Mouse (Mus musculus) WW6 (cell line): ENCODE measurements around the gene Fgfr2.
A peak's percentile ranks its signal among the peaks of the same experiment; 100 is the strongest.

ENCODE experiments used
- DNase-seq: peaks from one replicate; pipeline ENCODE4 v3.0.0-alpha.2; 2013; ENCODE audit warnings: low read depth, low spot score

Fgfr2 gene

GRCm38 (mm10) chr7:132693561-132693960 lies 429.6 kb downstream of the Fgfr2 start:
- no peak for DNase-seq

DNA sequence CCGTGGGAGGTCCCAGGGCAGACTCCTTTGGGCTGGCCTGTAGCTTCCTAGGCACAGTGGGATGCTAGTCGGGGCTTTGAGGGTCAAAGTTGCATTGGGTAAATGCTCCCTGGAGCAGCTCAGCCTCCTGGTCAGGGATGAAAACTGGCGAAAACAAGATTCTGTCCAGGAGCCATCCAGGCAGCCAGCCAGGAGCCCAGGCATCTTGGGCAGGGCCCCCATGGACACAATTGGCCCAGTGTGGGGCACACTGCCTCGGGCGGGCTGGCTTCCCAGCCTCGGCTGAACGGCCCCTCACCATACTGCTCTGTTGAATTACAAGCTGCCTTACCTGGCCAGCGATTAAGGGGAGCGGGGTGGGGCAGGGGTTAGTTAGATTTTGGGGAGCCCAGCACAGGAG lies 430.4 kb downstream of the Fgfr2 start:
- DNase-seq = no peak

DNA sequence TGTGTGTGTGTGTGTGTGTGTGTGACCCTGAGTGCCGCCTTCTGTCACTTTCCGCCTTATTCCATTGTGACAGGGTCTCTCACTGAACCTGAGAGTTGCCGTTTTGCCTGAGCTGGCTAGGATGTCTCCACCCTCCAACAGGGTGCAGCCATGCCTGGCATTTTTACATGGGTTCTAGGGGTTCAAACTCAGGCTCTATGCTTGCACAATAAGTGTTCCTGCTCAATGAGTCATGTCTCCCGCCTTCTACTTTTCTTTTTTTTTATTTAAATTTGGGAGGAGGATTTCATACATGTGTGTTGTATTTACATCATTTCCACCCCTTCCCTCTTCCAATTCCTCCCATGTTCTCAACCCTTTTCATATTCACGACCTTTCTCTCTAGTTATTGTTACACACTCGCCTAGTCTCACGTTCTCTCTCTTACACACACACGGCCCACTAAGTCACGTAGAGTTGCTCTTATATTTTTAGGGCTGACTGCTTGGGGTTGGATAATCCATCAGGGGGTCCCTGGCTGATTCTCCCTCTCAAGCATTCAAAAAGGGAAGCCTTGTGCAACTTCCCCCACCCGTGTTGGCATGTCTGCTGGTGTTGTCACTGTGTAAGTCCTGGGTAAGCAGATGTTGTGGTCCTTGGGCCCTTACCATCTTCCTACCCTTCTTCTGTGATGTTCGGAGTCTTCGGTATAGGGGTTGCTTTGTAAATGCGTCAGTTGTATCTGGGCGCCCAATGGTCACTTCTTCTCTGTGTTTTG lies 432.3 kb downstream of the Fgfr2 start:
- DNase-seq = no peak

GRCm38 (mm10) chr7:132689722-132690121 lies 433.4 kb downstream of the Fgfr2 start:
- no peak for DNase-seq

DNA sequence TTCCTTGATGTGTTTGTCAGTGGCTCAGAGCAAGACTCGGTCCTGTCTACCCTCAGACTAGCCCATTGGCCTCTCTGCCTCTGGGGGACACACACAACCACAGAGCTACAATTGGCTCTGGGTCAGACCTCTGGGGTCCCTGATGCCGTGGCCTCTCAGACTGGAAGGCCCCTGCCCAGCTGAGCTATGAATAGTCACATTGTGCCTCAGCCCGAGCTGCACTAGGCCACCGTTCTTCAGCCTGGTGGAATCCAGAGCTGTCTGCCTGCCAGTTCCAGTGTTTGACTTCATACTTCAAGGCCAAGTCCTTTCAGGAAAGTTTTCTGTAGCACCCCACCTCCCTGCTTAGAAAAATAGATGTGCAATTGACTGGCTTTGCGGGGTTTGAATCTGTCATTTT lies 434.4 kb downstream of the Fgfr2 start:
- no peak for DNase-seq

- no peak for DNase-seq
These were observed 435.3 kb downstream of the Fgfr2 start for GRCm38 (mm10) chr7:132687897-132688296.

- no peak for DNase-seq
These were observed 436.6 kb downstream of the Fgfr2 start for GRCm38 (mm10) chr7:132686515-132686914.

GRCm38 (mm10) chr7:132683923-132684322 lies 439.2 kb downstream of the Fgfr2 start:
- no peak for DNase-seq

GRCm38 (mm10) chr7:132682901-132683300 lies 440.2 kb downstream of the Fgfr2 start:
- no peak for DNase-seq

- no peak for DNase-seq
These were observed 440.8 kb downstream of the Fgfr2 start for GRCm38 (mm10) chr7:132682336-132682735.

- DNase-seq = no peak
These were observed 441.3 kb downstream of the Fgfr2 start for GRCm38 (mm10) chr7:132681831-132682230.

DNA sequence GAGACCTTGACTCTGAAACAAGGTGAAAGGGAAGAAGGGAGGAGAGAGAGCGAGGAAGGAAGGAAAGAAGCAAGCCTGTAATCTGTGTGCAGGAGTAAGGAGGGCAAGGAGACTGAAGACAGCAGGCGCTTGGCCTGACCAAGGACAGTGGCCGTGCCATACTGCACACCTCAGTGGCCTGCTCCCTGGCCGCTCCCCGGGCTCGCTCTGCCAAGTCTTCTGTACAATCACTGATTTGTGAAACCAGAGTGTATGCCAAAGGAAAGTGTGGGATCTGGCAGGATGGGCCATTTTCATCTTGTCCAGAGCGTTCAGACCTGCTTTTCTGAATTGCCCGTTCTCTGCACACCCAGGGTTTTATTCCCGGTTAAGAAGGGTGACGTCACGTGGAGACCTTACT lies 441.9 kb downstream of the Fgfr2 start:
- DNase-seq = no peak

DNA sequence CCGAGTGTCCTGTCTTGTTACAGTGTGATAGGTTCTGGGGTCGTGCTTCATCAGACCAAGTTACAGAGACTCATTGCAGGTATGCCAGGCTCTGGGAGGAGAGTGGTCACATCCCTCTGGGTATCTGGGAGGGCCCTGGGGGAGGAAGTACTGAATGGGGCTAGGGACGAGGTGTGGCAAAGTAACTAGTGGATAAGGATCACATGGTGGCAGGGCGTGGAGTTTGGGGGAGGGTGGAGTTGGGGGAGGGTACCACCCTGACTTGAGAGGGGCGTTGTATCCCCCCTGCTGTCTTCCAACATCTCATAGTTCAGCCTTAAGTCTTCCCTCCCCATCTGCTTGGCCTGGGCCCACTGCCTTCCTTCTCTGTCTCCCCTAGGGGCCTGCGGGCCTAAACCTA lies 443.6 kb downstream of the Fgfr2 start:
- no peak for DNase-seq

DNA sequence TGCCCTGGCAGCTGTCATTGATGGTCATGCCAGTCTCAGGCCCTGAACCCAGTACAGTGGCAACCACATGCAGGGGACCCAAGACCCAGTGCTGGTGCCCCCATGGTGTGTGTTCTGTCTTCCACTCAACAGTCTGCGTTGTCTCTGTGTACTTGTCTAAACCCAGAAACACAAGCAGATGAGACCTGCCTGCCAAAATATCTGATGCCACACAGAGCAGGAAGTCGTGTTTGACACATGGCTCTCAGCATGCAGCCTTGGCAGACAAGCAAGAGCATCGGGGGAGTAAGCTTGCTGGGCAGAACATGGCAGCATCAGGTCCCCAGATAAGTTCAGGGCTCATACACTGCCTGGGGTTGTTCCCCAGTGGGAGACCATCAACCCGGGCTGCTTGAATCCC lies 444.0 kb downstream of the Fgfr2 start:
- no peak for DNase-seq

- DNase-seq = no peak
These were observed 447.2 kb downstream of the Fgfr2 start for GRCm38 (mm10) chr7:132675922-132676321.

- DNase-seq = peak; percentile 11
These were observed 449.0 kb downstream of the Fgfr2 start for GRCm38 (mm10) chr7:132673931-132674755.

- DNase-seq = no peak
These were observed 450.6 kb downstream of the Fgfr2 start for GRCm38 (mm10) chr7:132672481-132672959.

DNA sequence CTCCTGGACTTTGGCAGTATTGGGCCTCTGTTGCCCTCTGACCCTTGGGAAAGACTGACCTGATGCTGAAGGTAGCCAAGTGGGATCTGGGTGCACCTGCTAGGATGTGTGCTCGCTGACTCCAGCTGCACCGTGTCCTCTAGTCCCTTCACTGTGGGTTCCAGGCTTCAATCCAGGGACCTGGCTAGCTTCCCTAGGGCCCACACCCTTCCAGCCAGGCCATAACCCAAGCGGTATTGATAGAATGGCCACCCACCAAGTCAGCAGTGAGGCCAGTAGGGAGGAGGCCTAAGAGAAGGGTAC lies 452.3 kb downstream of the Fgfr2 start:
- DNase-seq = no peak

DNA sequence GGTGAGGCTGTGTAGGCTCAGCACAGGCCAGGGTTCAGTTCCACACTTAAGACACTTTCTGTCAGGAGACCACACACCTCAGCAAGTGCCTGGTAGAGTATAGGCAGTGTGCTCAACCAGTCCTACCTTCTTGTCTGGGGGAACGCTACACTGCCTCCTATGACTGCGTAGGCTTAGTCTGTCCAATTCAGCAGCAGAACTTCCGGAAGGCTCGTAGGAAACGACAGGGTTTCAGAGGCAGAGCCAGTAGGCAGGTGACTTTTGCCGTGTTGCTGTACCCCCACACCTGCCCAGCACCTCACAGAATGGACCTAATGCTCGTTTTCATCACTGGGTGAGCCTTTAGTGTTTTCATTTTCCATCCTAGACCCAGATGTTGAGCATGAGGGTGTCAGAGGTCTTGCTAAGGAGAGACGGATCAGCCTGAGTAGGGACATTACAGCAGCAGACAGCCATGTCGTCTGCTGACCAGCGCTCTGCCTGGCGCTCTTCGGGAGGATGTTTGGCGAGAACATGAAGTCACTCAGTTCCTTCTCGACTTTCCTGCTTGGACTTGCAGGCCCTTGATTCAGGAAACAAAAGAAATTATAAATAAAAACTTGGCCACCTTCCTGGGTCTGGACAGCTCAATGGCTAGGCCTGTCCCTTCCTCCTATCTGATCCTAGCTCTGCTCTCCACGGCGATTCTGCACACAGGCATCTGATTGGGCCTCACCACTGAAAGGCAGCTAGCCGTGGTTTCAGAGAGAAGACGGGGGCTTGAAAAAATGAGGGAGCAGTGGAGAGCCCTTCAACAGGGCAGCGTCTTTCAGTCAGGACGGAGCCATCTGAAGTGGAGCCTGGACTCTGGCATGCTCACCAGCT lies 452.9 kb downstream of the Fgfr2 start:
- no peak for DNase-seq

DNA sequence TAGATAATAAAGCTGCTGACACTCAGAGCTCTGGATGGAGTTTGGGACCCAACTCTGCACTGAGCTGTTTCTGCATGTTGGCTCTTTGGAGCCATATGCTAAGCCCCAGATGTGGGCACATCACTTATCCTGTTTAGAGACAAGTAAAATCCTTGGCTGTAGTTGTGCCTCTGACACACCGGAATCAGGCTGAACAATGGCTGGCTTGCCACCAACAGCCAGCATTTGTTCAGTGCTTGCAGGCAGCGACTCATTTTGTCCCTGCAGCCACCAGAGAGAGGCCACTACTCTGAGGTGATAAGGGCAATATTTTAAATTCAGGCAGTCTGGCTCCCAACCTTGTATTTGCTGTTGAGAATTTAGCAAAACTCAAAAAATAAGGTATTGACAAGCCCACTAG lies 454.5 kb downstream of the Fgfr2 start:
- DNase-seq = no peak

DNA sequence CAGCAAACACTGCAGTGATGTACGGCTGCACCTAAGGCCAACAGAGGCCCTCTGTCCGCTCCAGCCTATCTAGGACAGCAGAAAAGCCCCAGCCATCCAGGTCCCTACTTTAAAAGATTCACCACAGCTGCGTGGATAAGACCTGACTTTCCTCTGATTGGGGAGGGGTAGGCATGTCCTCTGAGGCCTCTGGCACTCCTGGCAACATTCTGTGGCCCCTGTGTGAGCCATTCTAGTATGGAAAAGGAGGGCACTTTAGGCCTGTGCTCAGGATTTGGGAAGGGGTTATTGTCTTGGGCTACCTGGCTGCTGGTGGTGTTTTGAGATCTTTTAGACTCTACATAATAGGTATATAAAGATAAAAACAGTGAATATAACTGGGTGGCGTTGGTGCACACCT lies 456.6 kb downstream of the Fgfr2 start:
- no peak for DNase-seq
